In genomic region chr4:136892811-136893210, GRCm38 (mm10) we compare ENCODE assay signal across 9 mouse cellular contexts. TPM values are rescaled to one million over a fixed set of nuclear protein-coding genes. Genes with fewer than 3 reads are reported as not detected.
DNase-seq lines count a peak whose midpoint lies in the region; ATAC-seq and TF ChIP-seq lines count a peak whose summit lies in the region.
"Had no signal": no experiment of that assay in that cellular context is flagged by ENCODE, and none has a peak within 500 bp of the region (broad histone marks: within the 10 kb centered on the region; RNA-seq: fewer than 3 reads in every experiment).

Gene C1qc, minus strand, starts transcription at chr4:136893065.

- TF ChIP-seq CTCF in gastrocnemius, adult 2 months (IDR thresholded peaks at IDR 0.05), result no peak
- no peak for TF ChIP-seq CTCF in hindbrain, postnatal 0 days (IDR thresholded peaks at IDR 0.05; ENCODE audit: low read depth)

- H3K27me3 ChIP-seq in hindbrain, postnatal 0 days (ENCODE audit: insufficient read depth, low read length), result peaks cover 9% of the 10 kb centered on the region
- H3K27me3 ChIP-seq in liver, embryonic 15.5 days, result peaks cover 47% of the 10 kb centered on the region

- no peak for DNase-seq in gastrocnemius, adult 2 months
- no peak for DNase-seq in gastrocnemius, adult 18-20 months (ENCODE audit: low spot score)
- DNase-seq in A20 (ENCODE audit: low read depth, low spot score), result peak; percentile 33
- no peak for DNase-seq in hindbrain, postnatal 0 days (ENCODE audit: low spot score)
- DNase-seq in frontal cortex, postnatal 25 days (ENCODE audit: low spot score in 2 of 2), result no peak
- no peak for DNase-seq in cerebellum, postnatal 36 days

- intact Hi-C loops in gastrocnemius, adult 2 months (cut with DNase I), result no loop called here

- no peaks in the 10 kb centered on the region for H3K4me1 ChIP-seq in hindbrain, postnatal 0 days (ENCODE audit: insufficient read depth, low read length)
- H3K4me1 ChIP-seq in liver, embryonic 15.5 days (replicated peaks), result no peaks in the 10 kb centered on the region

- no peaks in the 10 kb centered on the region for H3K9me3 ChIP-seq in hindbrain, postnatal 0 days (ENCODE audit: low read length)
- H3K9me3 ChIP-seq in liver, embryonic 15.5 days (replicated peaks), result no peaks in the 10 kb centered on the region

- peak within 1 kb of the TSS; percentile 52 for H3K4me3 ChIP-seq in gastrocnemius, adult 2 months
- H3K4me3 ChIP-seq in hindbrain, postnatal 0 days (ENCODE audit: low read length), result no peak within 1 kb of the TSS
- H3K4me3 ChIP-seq in liver, embryonic 15.5 days (replicated peaks), result no peak within 1 kb of the TSS

- H3K4me2 ChIP-seq in hindbrain, postnatal 0 days (ENCODE audit: low read depth, low read length), result no peak within 1 kb of the TSS
- H3K4me2 ChIP-seq in liver, embryonic 15.5 days, result no peak within 1 kb of the TSS

- 72% methylated on average over 5 of the region's 5 CpGs for WGBS in hindbrain, postnatal 0 days
- 8% methylated on average over 5 of the region's 5 CpGs for WGBS in liver, embryonic 15.5 days (ENCODE audit: insufficient replicate concordance)

- no peak for ATAC-seq in erythroid progenitor cell, adult 5-6 weeks (replicated peaks; ENCODE audit: low FRiP score, poor library complexity, severe bottlenecking)
- no peak for ATAC-seq in hindbrain, postnatal 0 days
- peak; percentile 48 for ATAC-seq in liver, embryonic 15.5 days (ENCODE audit: insufficient read depth)

- H3K36me3 ChIP-seq in hindbrain, postnatal 0 days (ENCODE audit: insufficient read depth, low read length), result no peaks in the 10 kb centered on the region
- no peaks in the 10 kb centered on the region for H3K36me3 ChIP-seq in liver, embryonic 15.5 days (replicated peaks)

- 0 out of 2 replicates have a peak within 1 kb of the TSS, but pooled peaks have one; percentile 1 for H3K9ac ChIP-seq in hindbrain, postnatal 0 days (replicated peaks; ENCODE audit: low read length)
- H3K9ac ChIP-seq in liver, embryonic 15.5 days, result no peak within 1 kb of the TSS

- H3K27ac ChIP-seq in gastrocnemius, adult 2 months, result peak within 1 kb of the TSS; percentile 62
- H3K27ac ChIP-seq in hindbrain, postnatal 0 days, result no peak within 1 kb of the TSS
- no peak within 1 kb of the TSS for H3K27ac ChIP-seq in liver, embryonic 15.5 days (replicated peaks)

RNA-seq across cellular contexts. Expression of gene C1qc, which starts in this region (rescaled TPM):
- 10 to 100 TPM in 1 of 2 experiments, 1 to 10 TPM in 1; 7.6 to 15.4 TPM for total RNA-seq in gastrocnemius, adult 2 months (2021)
- 10 to 100 TPM in 1 of 2 experiments, 1 to 10 TPM in 1; 7.9 to 15.8 TPM for total RNA-seq in gastrocnemius, adult 18-20 months (2021)
- total RNA-seq in erythroid progenitor cell, adult 5-6 weeks (2015; ENCODE audit: low replicate concordance), result 66.2 and 68.5 TPM in 2 replicates
- total RNA-seq in erythroid progenitor cell, adult 5-6 weeks (2017; ENCODE audit: low replicate concordance), result 32.8 and 39.5 TPM in 2 replicates
- total RNA-seq in hindbrain, postnatal 0 days (2014; rRNA removed), result 71.8 and 90.1 TPM in 2 replicates
- 47.1 and 48.3 TPM in 2 replicates for polyA plus RNA-seq in hindbrain, postnatal 0 days (2015; fragmentation: Nextera tagmentation; extraction: Ambion mirVana)
- polyA plus RNA-seq in liver, embryonic 15.5 days (2015; fragmentation: Nextera tagmentation; extraction: Ambion mirVana), result 59.0 and 70.3 TPM in 2 replicates
- total RNA-seq: CH12.LX had no signal
